Mouse (Mus musculus): ENCODE data around the gene Lrrc4c. TPM values are rescaled to one million over a fixed set of nuclear protein-coding genes. Genes with fewer than 3 reads are reported as not detected.

Lrrc4c gene
- total RNA-seq (2023; ENCODE audit: inconsistent age), result not detected in 4 replicates

DNA sequence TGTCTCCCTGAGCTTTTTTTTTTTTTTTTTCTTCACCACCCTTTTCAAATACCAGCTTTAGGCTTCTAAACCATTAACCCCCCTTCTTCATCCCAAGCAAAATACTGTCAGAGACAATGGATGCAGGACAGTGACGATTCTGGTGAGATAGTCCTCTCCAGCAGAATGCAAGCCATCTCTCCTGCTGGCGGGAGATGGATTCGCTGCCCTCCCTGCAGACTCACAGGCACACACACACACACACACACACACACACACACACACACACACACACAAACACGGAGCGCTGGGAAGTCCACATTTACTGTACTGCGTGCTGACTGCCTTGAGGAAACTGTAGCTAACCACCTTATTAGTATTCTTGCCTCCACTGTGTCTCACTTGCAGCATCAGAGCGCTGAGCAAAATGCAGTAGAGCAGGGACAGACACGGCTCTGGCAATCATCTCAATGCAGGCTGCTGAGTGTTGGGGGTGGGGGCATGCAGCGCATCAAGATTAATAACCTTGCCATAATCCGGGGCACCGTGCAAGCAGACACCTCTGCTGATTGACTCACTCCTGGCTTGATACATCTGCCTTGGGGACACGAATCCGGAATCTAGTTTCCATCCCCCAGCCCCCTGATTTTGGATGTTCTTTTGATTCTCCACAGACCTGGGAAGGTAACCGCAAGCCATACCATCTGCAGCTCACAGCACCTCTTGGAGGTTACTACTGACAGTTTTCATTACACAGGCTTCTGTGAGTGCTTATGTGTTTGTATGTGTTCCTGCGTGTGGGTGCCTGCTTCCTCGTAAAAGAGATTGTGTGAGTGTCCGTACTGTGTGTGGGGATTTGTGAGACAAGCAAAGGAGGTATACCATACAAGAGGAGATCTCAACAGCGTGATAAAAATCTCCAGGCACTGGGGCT, at the start of gene Lrrc4c:
Lrrc4c (plus strand) TSS at position 783 of the 913 bp plus-strand sequence.

All from B cell, adult (primary cell).